Mouse (Mus musculus): ENCODE measurements at regions not wholly inside any gene's neighbourhood (a gene's known extent, or its start where the extent isn't known, plus 50 kb on each side); places are given as distances from the start of the nearest gene placed in this dataset.

DNA sequence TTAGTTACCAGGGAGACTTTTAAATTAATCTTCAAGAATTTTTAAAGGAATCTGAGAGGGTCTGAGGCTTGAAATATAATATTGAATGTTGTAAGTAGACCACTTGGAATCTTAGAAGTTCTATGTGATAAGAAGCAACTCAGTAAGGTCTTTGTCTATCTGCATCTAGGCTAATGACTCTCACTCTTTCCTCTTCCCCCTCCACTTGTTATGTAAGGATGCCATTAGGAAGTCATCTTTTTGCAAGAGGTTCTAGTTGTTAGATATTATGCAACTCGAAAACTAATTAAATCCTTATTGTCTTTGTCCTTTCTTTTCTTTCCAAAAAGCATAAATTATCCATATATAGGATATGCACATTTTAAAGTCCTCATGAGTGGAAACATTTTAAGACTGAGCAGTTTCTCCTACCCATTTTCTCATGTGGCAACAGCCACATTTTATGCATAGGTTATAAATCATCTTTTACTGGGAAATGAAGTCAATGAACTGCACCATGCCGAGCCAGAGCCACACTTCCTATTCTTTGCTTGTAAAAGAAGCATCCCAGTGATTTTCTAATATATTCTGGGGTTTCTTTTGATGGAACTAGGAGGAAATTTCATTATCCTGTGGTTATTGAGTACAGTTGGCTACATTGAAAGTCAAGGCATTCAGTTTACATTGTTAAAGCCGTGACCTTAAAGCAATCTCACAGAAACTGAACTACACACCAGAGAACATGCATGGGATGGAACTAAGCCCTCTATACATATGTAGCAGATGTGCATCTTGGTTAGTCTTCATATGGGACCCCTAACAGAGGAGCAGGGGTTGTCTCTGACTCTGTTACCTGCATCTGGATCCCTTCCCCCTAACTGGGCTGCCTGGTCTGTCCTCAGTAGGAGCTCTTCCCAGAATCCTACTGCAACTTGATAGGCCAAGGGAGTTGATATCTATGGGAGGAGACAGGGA is 230.8 kb downstream of the Ahr start:
- H3K36me3 ChIP-seq (ENCODE audit: control insufficient read depth, insufficient read depth, low read length): no peaks in the 10 kb centered on the region
- no peak for DNase-seq
- H3K27me3 ChIP-seq (ENCODE audit: control insufficient read depth, insufficient read depth, low read length): no peaks in the 10 kb centered on the region
- no peak for TF ChIP-seq POLR2A (IDR thresholded peaks at IDR 0.05; ENCODE audit: control insufficient read depth, extremely low read depth, insufficient read depth, low read length, poor library complexity)
- TF ChIP-seq CTCF (IDR thresholded peaks at IDR 0.05; ENCODE audit: borderline replicate concordance, control insufficient read depth, extremely low read depth, insufficient read depth, low read length, poor library complexity): no peak
- H3K4me3 ChIP-seq (ENCODE audit: control insufficient read depth, insufficient read depth, low read length): no peak overlapping the region
- no peaks in the 10 kb centered on the region for H3K4me1 ChIP-seq (replicated peaks; ENCODE audit: control insufficient read depth, insufficient read depth, low read length)
- no peak overlapping the region for H3K27ac ChIP-seq (ENCODE audit: control insufficient read depth, insufficient read depth, low read length)
- WGBS: 78% methylated on average over 3 of the region's 3 CpGs

DNA sequence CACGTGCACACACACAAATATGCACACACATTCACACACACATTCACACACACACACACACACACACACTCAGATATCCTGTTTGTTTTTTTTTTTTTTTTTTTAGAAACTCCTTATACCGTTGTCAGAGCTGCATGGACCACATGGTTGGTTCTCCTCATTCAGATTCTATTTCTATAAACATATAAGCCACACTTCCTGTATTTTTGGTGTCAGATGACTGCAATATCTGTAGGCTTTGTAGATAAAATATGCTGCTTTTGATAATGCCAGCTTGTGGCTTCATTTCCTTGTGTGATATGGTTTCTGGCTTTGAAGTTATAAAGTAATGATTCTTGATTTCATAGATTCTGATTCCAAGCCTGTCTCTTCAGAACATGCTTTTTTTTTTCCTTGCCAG is 231.7 kb downstream of the Ahr start:
- 43% methylated on average over 2 of the region's 2 CpGs for WGBS
- TF ChIP-seq POLR2A (IDR thresholded peaks at IDR 0.05; ENCODE audit: control insufficient read depth, extremely low read depth, insufficient read depth, low read length, poor library complexity) (no peak), CTCF (IDR thresholded peaks at IDR 0.05; ENCODE audit: borderline replicate concordance, control insufficient read depth, extremely low read depth, insufficient read depth, low read length, poor library complexity) (no peak)
- H3K4me1 ChIP-seq (replicated peaks; ENCODE audit: control insufficient read depth, insufficient read depth, low read length): no peaks in the 10 kb centered on the region
- H3K4me3 ChIP-seq (ENCODE audit: control insufficient read depth, insufficient read depth, low read length): no peak overlapping the region
- no peak overlapping the region for H3K27ac ChIP-seq (ENCODE audit: control insufficient read depth, insufficient read depth, low read length)
- no peaks in the 10 kb centered on the region for H3K36me3 ChIP-seq (ENCODE audit: control insufficient read depth, insufficient read depth, low read length)
- H3K27me3 ChIP-seq (ENCODE audit: control insufficient read depth, insufficient read depth, low read length): no peaks in the 10 kb centered on the region
- DNase-seq: no peak

DNA sequence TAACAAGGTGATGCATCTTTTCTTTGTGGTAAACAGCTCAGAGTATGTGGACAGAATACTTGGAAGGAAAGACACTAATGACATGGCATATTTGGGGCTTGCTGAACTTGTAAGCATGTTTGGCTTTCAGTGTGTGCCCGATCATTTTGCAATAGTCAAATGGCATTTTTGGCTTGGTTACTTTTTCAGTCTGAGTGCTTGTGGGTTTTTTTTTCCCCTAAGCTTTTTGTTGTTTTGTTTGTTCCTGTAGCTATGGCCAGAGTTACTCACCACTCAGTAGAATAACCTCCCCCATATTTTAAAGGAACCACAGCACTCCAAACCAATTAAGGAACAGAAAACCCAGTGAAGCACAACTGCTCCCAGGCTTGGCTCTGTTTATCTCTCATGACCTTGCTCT is 240.2 kb downstream of the Ahr start:
- 69% methylated on average over 1 of the region's 1 CpGs for whole genome bisulfite sequencing
- Histone ChIP-seq H3K27ac (ENCODE audit: control insufficient read depth, insufficient read depth, low read length) (no peak overlapping the region), H3K4me1 (replicated peaks; ENCODE audit: control insufficient read depth, insufficient read depth, low read length) (no peaks in the 10 kb centered on the region), H3K4me3 (ENCODE audit: control insufficient read depth, insufficient read depth, low read length) (no peak overlapping the region), H3K36me3 (ENCODE audit: control insufficient read depth, insufficient read depth, low read length) (no peaks in the 10 kb centered on the region), H3K27me3 (ENCODE audit: control insufficient read depth, insufficient read depth, low read length) (no peaks in the 10 kb centered on the region)
- DNase-seq: no peak
- TF ChIP-seq CTCF (IDR thresholded peaks at IDR 0.05; ENCODE audit: borderline replicate concordance, control insufficient read depth, extremely low read depth, insufficient read depth, low read length, poor library complexity) (no peak), POLR2A (IDR thresholded peaks at IDR 0.05; ENCODE audit: control insufficient read depth, extremely low read depth, insufficient read depth, low read length, poor library complexity) (no peak)

DNA sequence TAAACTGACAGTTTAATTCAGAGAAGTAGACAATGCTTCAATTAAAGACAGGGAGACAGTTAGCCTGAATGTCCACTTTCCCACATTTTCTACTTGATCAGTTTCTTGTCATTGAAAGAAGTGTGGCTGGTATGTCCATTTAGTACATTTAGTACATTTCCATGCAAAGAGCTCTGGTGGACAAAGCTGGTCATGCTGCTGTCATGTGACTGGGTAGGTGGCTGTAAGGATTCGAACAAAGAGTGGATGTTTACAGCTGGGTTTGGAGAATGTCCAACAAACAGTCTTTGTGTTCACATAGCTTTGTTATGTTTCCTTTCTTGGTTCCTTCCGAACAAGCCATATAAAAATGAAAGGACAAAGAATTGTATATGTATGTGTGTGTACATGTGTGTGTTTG is 241.3 kb downstream of the Ahr start:
- Histone ChIP-seq H3K4me3 (ENCODE audit: control insufficient read depth, insufficient read depth, low read length) (no peak overlapping the region), H3K36me3 (ENCODE audit: control insufficient read depth, insufficient read depth, low read length) (no peaks in the 10 kb centered on the region), H3K4me1 (replicated peaks; ENCODE audit: control insufficient read depth, insufficient read depth, low read length) (no peaks in the 10 kb centered on the region), H3K27ac (ENCODE audit: control insufficient read depth, insufficient read depth, low read length) (no peak overlapping the region), H3K27me3 (ENCODE audit: control insufficient read depth, insufficient read depth, low read length) (no peaks in the 10 kb centered on the region)
- no peak for DNase-seq
- TF ChIP-seq CTCF (IDR thresholded peaks at IDR 0.05; ENCODE audit: borderline replicate concordance, control insufficient read depth, extremely low read depth, insufficient read depth, low read length, poor library complexity) (no peak), POLR2A (IDR thresholded peaks at IDR 0.05; ENCODE audit: control insufficient read depth, extremely low read depth, insufficient read depth, low read length, poor library complexity) (no peak)
- 86% methylated on average over 2 of the region's 2 CpGs for WGBS

DNA sequence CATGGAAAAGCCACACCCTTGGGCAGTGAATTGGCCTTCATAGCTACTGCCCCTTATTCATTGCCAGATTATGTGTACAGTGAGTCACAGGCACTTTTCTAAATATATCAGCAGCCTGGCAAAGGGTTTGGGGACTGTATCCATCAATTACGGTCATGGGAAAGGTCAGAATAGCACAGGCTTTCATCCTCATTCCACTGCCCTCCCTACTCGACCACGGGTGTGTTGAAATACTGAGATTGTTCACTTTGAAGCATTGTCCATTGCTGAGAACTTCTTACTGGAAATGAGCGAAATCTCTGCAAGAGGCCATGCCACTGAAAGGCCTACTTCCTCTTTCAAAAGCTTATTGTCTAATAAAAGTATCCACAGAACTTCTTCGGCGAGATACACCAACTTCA is 242.9 kb downstream of the Ahr start:
- H3K27ac ChIP-seq (ENCODE audit: control insufficient read depth, insufficient read depth, low read length): no peak overlapping the region

GRCm38 (mm10) chr12:35287974-35288373 is 241.0 kb downstream of the Snx13 start:
- no peak for DNase-seq
- no peak overlapping the region for H3K4me3 ChIP-seq (ENCODE audit: control insufficient read depth, insufficient read depth, low read length)
- no peak overlapping the region for H3K27ac ChIP-seq (ENCODE audit: control insufficient read depth, insufficient read depth, low read length)
- H3K36me3 ChIP-seq (ENCODE audit: control insufficient read depth, insufficient read depth, low read length): no peaks in the 10 kb centered on the region
- H3K27me3 ChIP-seq (ENCODE audit: control insufficient read depth, insufficient read depth, low read length): no peaks in the 10 kb centered on the region
- WGBS: 71% methylated on average over 2 of the region's 2 CpGs
- TF ChIP-seq CTCF (IDR thresholded peaks at IDR 0.05; ENCODE audit: borderline replicate concordance, control insufficient read depth, extremely low read depth, insufficient read depth, low read length, poor library complexity): no peak
- no peak for TF ChIP-seq POLR2A (IDR thresholded peaks at IDR 0.05; ENCODE audit: control insufficient read depth, extremely low read depth, insufficient read depth, low read length, poor library complexity)
- no peaks in the 10 kb centered on the region for H3K4me1 ChIP-seq (replicated peaks; ENCODE audit: control insufficient read depth, insufficient read depth, low read length)

More for the DNA sequence above, 242.9 kb downstream of the Ahr start:
- H3K4me1 ChIP-seq (replicated peaks; ENCODE audit: control insufficient read depth, insufficient read depth, low read length): no peaks in the 10 kb centered on the region
- 78% methylated on average over 6 of the region's 6 CpGs for WGBS
- no peak overlapping the region for H3K4me3 ChIP-seq (ENCODE audit: control insufficient read depth, insufficient read depth, low read length)
- no peak for DNase-seq
- no peaks in the 10 kb centered on the region for H3K27me3 ChIP-seq (ENCODE audit: control insufficient read depth, insufficient read depth, low read length)
- H3K36me3 ChIP-seq (ENCODE audit: control insufficient read depth, insufficient read depth, low read length): no peaks in the 10 kb centered on the region
- TF ChIP-seq POLR2A (IDR thresholded peaks at IDR 0.05; ENCODE audit: control insufficient read depth, extremely low read depth, insufficient read depth, low read length, poor library complexity): no peak
- no peak for TF ChIP-seq CTCF (IDR thresholded peaks at IDR 0.05; ENCODE audit: borderline replicate concordance, control insufficient read depth, extremely low read depth, insufficient read depth, low read length, poor library complexity)

Measured in thymus, adult 2 months (tissue).